Mouse (Mus musculus) embryonic facial prominence, embryonic 11.5 days (tissue): Measurements from ENCODE around the gene C1ql4. TPM values are rescaled to one million over a fixed set of nuclear protein-coding genes. Genes with fewer than 3 reads are reported as not detected.

Experiments used
- ATAC-seq: fragments of 200-750 bp; cut with Nextera tagmentation; replicated peaks from 2 replicates; pipeline ENCODE4 v1.8.0; 2017; ENCODE audit warnings: low read depth; ENCODE audit not compliant: insufficient number of reproducible peaks, low FRiP score, low TSS enrichment
- DNase-seq: peaks from one replicate; pipeline ENCODE4 v3.0.0-alpha.2; 2015; ENCODE audit warnings: low spot score
- H3K27ac ChIP-seq: fragments of 300-500 bp; sonication (generic); replicated peaks from 2 replicates; pipeline ENCODE4 v1.5.1; 2014; ENCODE audit warnings: mild to moderate bottlenecking, low read depth, low read length, control low read depth
- H3K27me3 ChIP-seq: fragments of 300-500 bp; sonication (generic); 2 replicates; pipeline ENCODE4 v1.6.1; 2014; ENCODE audit warnings: mild to moderate bottlenecking, low read length, moderate library complexity, mixed read lengths; ENCODE audit not compliant: control insufficient read depth, insufficient read depth
- H3K36me3 ChIP-seq: fragments of 300-500 bp; sonication (generic); replicated peaks from 2 replicates; pipeline ENCODE4 v1.6.1; 2014; ENCODE audit warnings: low read depth, mild to moderate bottlenecking, low read length, moderate library complexity, mixed read lengths; ENCODE audit not compliant: control insufficient read depth, insufficient read depth
- H3K4me1 ChIP-seq: fragments of 300-500 bp; sonication (generic); 2 replicates; pipeline ENCODE4 v1.6.1; 2014; ENCODE audit warnings: low read length, mixed read lengths; ENCODE audit not compliant: control insufficient read depth, insufficient read depth
- H3K4me2 ChIP-seq: fragments of 300-500 bp; sonication (generic); 2 replicates; pipeline ENCODE4 v1.6.1; 2014; ENCODE audit warnings: low read depth, mild to moderate bottlenecking, control low read depth, low read length, moderate library complexity
- H3K4me3 ChIP-seq: fragments of 300-500 bp; sonication (generic); 2 replicates; pipeline ENCODE4 v1.5.1; 2014; ENCODE audit warnings: low read depth, low read length, control low read depth
- H3K9ac ChIP-seq: fragments of 300-500 bp; sonication (generic); replicated peaks from 2 replicates; pipeline ENCODE4 v1.6.1; 2014; ENCODE audit warnings: mild to moderate bottlenecking, control low read depth, low read length
- H3K9me3 ChIP-seq: fragments of 300-500 bp; sonication (generic); replicated peaks from 2 replicates; pipeline ENCODE4 v1.6.1; 2016; ENCODE audit warnings: mild to moderate bottlenecking, low read length, inconsistent platforms, mixed read lengths; ENCODE audit not compliant: control insufficient read depth
- WGBS: fragments of 180-500 bp; shearing (Covaris S2); extraction: QIAGEN DNeasy Blood & Tissue Kit; methylation state at CpG from one replicate; pipeline ENCODE4 v1.1.7; 2014; 5-methylcytosine and 5-hydroxymethylcytosine counted together
- polyA plus RNA-seq: library from polyadenylated mRNA; unstranded; fragments of >200 nt; fragmentation: Nextera tagmentation; extraction: Ambion mirVana; gene quantifications from 2 replicates; pipeline ENCODE4 v1.2.1, GENCODE M21; 2014

The C1ql4 gene
- polyA plus RNA-seq, 1 experiment from 2014 or later = 1.0 TPM

- no peaks in the 10 kb centered on the region for H3K9me3 ChIP-seq
- no peak for DNase-seq
- peaks cover 21% of the 10 kb centered on the region for H3K4me1 ChIP-seq
- H3K27me3 ChIP-seq = peaks cover 70% of the 10 kb centered on the region
- H3K4me2 ChIP-seq = peak overlapping the region; percentile 67
- H3K9ac ChIP-seq = no peak overlapping the region
- no peak overlapping the region for H3K27ac ChIP-seq
- no peaks in the 10 kb centered on the region for H3K36me3 ChIP-seq
- 3% methylated on average over 24 of the region's 24 CpGs for WGBS
- peak overlapping the region; percentile 34 for H3K4me3 ChIP-seq
- no peak for ATAC-seq
Measured at GRCm38 (mm10) chr15:99096061-99096793, 8.6 kb upstream of the C1ql4 start.

GRCm38 (mm10) chr15:99095356-99095755 lies 7.7 kb upstream of the C1ql4 start:
- H3K27me3 ChIP-seq = peaks cover 75% of the 10 kb centered on the region

GRCm38 (mm10) chr15:99094631-99095270 lies 7.1 kb upstream of the C1ql4 start:
- 1% methylated on average over 27 of the region's 27 CpGs for WGBS
- no peaks in the 10 kb centered on the region for H3K9me3 ChIP-seq
- no peak overlapping the region for H3K27ac ChIP-seq
- DNase-seq (peak; percentile 27), ATAC-seq (no peak)
- H3K4me2 ChIP-seq = no peak overlapping the region; the same call in 1 of the 2 replicates
- H3K4me3 ChIP-seq = no peak overlapping the region
- H3K36me3 ChIP-seq = no peaks in the 10 kb centered on the region
- H3K4me1 ChIP-seq = peaks cover 21% of the 10 kb centered on the region
- H3K9ac ChIP-seq = no peak overlapping the region
- peaks cover 77% of the 10 kb centered on the region for H3K27me3 ChIP-seq

More at GRCm38 (mm10) chr15:99095356-99095755, 7.7 kb upstream of the C1ql4 start:
- Histone ChIP-seq H3K36me3 (no peaks in the 10 kb centered on the region), H3K9ac (no peak overlapping the region), H3K4me3 (no peak overlapping the region), H3K27ac (no peak overlapping the region), H3K4me2 (no peak overlapping the region), H3K9me3 (no peaks in the 10 kb centered on the region), H3K4me1 (peaks cover 21% of the 10 kb centered on the region)
- ATAC-seq (no peak), DNase-seq (no peak)
- 4% methylated on average over 6 of the region's 6 CpGs for WGBS

- no peaks in the 10 kb centered on the region for H3K36me3 ChIP-seq
- peak overlapping the region; percentile 90 for H3K4me2 ChIP-seq
- under 1% methylated on average over 56 of the region's 56 CpGs for WGBS
- H3K4me1 ChIP-seq = peaks cover 21% of the 10 kb centered on the region
- no peaks in the 10 kb centered on the region for H3K9me3 ChIP-seq
- peak overlapping the region; percentile 13; the same call in 1 of the 2 replicates for H3K27ac ChIP-seq
- DNase-seq = peak; percentile 69
- ATAC-seq = peak; percentile 40; the same call in 1 of the 2 replicates
- H3K9ac ChIP-seq = peak overlapping the region; percentile 54
- peak overlapping the region; percentile 40 for H3K4me3 ChIP-seq
- H3K27me3 ChIP-seq = peaks cover 76% of the 10 kb centered on the region
Measured at GRCm38 (mm10) chr15:99093291-99094258, 6.0 kb upstream of the C1ql4 start.

GRCm38 (mm10) chr15:99092870-99093269 lies 5.3 kb upstream of the C1ql4 start, which contains the start of gene Dnajc22:
Dnajc22 (plus strand) TSS chr15:99093170.
- no peaks in the 10 kb centered on the region for H3K9me3 ChIP-seq
- peak within 1 kb of the TSS; percentile 13; the same call in 1 of the 2 replicates for H3K27ac ChIP-seq
- H3K4me1 ChIP-seq = peaks cover 17% of the 10 kb centered on the region
- 10% methylated on average over 8 of the region's 8 CpGs for WGBS
- no peaks in the 10 kb centered on the region for H3K36me3 ChIP-seq
- peak within 1 kb of the TSS; percentile 54 for H3K9ac ChIP-seq
- H3K27me3 ChIP-seq = peaks cover 76% of the 10 kb centered on the region
- no peak for DNase-seq
- H3K4me3 ChIP-seq = peak within 1 kb of the TSS; percentile 40
- H3K4me2 ChIP-seq = peak within 1 kb of the TSS; percentile 90
- no peak for ATAC-seq

GRCm38 (mm10) chr15:99089069-99089468 lies 1.5 kb upstream of the C1ql4 start:
- no peak overlapping the region for H3K27ac ChIP-seq
- no peak for DNase-seq
- no peaks in the 10 kb centered on the region; the same call in 1 of the 2 replicates for H3K4me1 ChIP-seq
- WGBS = 7% methylated on average over 14 of the region's 14 CpGs
- no peak for ATAC-seq
- H3K27me3 ChIP-seq = peaks cover 70% of the 10 kb centered on the region
- no peak overlapping the region for H3K9ac ChIP-seq
- no peak overlapping the region for H3K4me2 ChIP-seq
- no peak overlapping the region for H3K4me3 ChIP-seq
- H3K9me3 ChIP-seq = no peaks in the 10 kb centered on the region
- no peaks in the 10 kb centered on the region for H3K36me3 ChIP-seq

- H3K27ac ChIP-seq = no peak overlapping the region
- peak overlapping the region; percentile 28 for H3K4me2 ChIP-seq
- peak; percentile 57 for ATAC-seq
- H3K4me1 ChIP-seq = no peaks in the 10 kb centered on the region; the same call in 1 of the 2 replicates
- no peaks in the 10 kb centered on the region for H3K9me3 ChIP-seq
- H3K27me3 ChIP-seq = peaks cover 65% of the 10 kb centered on the region
- peak; percentile 88 for DNase-seq
- no peak overlapping the region for H3K9ac ChIP-seq
- no peaks in the 10 kb centered on the region for H3K36me3 ChIP-seq
- 2% methylated on average over 27 of the region's 27 CpGs for WGBS
- H3K4me3 ChIP-seq = peak overlapping the region; percentile 23; the same call in 1 of the 2 replicates
Measured at GRCm38 (mm10) chr15:99088292-99088691, 675 bp upstream of the C1ql4 start.
